Mouse (Mus musculus) heart, embryonic 10.5 days (tissue): Measurements from ENCODE around the gene Col20a1. TPM values are rescaled to one million over a fixed set of nuclear protein-coding genes. Genes with fewer than 3 reads are reported as not detected.

ENCODE experiments used
- DNase-seq: peaks from one replicate; pipeline ENCODE4 v3.0.0-alpha.2; 2017; ENCODE audit warnings: low spot score
- H3K27ac ChIP-seq: fragments of 300-500 bp; sonication (generic); 2 replicates; pipeline ENCODE4 v1.5.1; 2016; ENCODE audit warnings: mild to moderate bottlenecking
- H3K27me3 ChIP-seq: fragments of 300-500 bp; sonication (generic); 2 replicates; pipeline ENCODE4 v1.6.1; 2016; ENCODE audit warnings: mild to moderate bottlenecking; ENCODE audit not compliant: poor library complexity, insufficient read depth, severe bottlenecking
- H3K36me3 ChIP-seq: fragments of 300-500 bp; sonication (generic); 2 replicates; pipeline ENCODE4 v1.6.1; 2016; ENCODE audit warnings: mild to moderate bottlenecking, moderate library complexity
- H3K4me1 ChIP-seq: fragments of 300-500 bp; sonication (generic); 2 replicates; pipeline ENCODE4 v1.6.1; 2016; ENCODE audit warnings: mild to moderate bottlenecking
- H3K4me3 ChIP-seq: fragments of 300-500 bp; sonication (generic); 2 replicates; pipeline ENCODE4 v1.5.1; 2016; ENCODE audit warnings: mild to moderate bottlenecking, moderate library complexity
- H3K9me3 ChIP-seq: fragments of 300-500 bp; sonication (generic); 2 replicates; pipeline ENCODE4 v1.6.1; 2016; ENCODE audit warnings: mild to moderate bottlenecking, moderate library complexity
- WGBS: fragments of 180-500 bp; shearing (Covaris S2); methylation state at CpG from one replicate; pipeline ENCODE4 v1.1.7; 2016; 5-methylcytosine and 5-hydroxymethylcytosine counted together
- polyA plus RNA-seq: library from polyadenylated mRNA; unstranded; fragments of >200 nt; fragmentation: Nextera tagmentation; extraction: Ambion mirVana; gene quantifications from 2 replicates; pipeline ENCODE4 v1.2.1, GENCODE M21; 2016

Gene Col20a1
- polyA plus RNA-seq, 1 experiment from 2014 or later, result 0.20 TPM

DNA sequence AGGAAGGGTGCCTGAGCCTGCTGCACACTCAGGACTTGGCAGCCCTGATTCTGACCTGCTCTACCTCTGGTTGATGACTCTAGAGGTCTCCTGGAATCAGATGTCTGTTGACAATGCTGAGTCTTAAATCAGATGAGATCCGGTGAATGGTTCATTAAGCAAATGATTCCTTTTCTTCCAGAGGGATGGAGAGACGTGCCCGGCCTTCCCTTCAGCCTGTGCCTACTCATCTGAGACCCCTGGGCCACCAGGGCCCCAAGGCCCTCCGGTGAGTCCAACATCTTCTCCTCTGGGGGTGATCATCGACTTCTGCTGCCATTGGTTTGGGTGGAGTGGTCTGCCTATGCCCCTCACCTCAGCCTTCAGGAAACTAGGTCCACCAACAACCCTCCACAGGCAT is 22.0 kb downstream of the Col20a1 start:
- no peak for DNase-seq
- H3K27ac ChIP-seq, result no peak overlapping the region
- H3K27me3 ChIP-seq, result peaks cover 67% of the 10 kb centered on the region
- H3K9me3 ChIP-seq, result no peaks in the 10 kb centered on the region
- no peaks in the 10 kb centered on the region; the same call in 1 of the 2 replicates for H3K4me1 ChIP-seq
- H3K36me3 ChIP-seq, result no peaks in the 10 kb centered on the region
- 75% methylated on average over 5 of the region's 5 CpGs for WGBS
- no peak overlapping the region for H3K4me3 ChIP-seq

DNA sequence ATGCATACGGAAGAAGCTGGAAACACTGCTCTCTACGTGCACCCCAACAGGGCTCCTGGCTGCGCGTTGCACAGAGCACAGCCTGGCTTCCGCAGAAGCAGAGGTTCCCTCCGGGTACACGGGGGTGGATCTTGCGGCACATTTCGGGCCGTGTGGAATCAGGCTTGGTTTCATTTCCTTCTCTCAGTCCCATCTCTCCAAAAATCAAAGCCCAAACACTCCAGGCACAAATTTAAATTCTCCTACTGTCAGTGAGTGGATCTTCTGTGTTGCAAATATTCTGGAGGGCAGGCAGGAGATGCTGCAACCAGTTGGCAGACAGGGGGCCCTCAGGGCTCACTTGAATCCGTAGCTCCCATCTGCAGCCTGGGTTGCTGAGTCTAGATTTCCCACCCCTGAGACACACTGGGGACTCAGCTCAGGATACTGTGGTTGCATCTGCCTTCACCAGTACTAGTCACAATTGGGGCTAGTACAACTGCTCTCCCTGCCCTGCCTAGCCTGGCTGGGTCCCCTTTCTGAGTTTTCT is 45.1 kb downstream of the Col20a1 start:
- Histone ChIP-seq H3K27ac (no peak overlapping the region), H3K4me1 (peaks cover 17% of the 10 kb centered on the region; the same call in 1 of the 2 replicates), H3K9me3 (no peaks in the 10 kb centered on the region), H3K36me3 (no peaks in the 10 kb centered on the region), H3K27me3 (peaks cover 100% of the 10 kb centered on the region), H3K4me3 (no peak overlapping the region)
- 76% methylated on average over 11 of the region's 11 CpGs for WGBS
- no peak for DNase-seq

DNA sequence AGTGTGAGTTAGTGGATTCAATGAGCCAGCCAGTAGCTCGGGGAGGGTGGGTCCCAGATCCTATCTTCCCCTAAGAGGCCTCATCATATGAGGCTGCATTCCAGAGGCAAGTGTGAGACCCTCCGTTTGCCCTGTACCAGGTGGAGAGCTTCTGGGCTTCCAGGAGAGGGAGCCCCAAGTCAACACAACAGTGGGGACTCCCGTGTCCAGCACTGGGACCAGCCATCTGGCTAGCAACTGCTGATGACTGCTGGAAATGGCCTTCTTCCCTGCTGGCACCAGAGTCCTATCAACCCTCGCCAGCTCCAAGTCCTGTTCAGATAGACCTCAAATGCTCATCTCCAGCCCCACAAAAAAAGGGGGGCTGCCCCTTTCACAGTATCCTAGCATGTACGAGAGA is 46.1 kb downstream of the Col20a1 start:
- Histone ChIP-seq H3K27me3 (peaks cover 100% of the 10 kb centered on the region), H3K36me3 (no peaks in the 10 kb centered on the region), H3K4me3 (no peak overlapping the region), H3K9me3 (no peaks in the 10 kb centered on the region), H3K27ac (no peak overlapping the region), H3K4me1 (peaks cover 17% of the 10 kb centered on the region; the same call in 1 of the 2 replicates)
- WGBS, result 37% methylated on average over 5 of the region's 5 CpGs
- DNase-seq, result no peak

DNA sequence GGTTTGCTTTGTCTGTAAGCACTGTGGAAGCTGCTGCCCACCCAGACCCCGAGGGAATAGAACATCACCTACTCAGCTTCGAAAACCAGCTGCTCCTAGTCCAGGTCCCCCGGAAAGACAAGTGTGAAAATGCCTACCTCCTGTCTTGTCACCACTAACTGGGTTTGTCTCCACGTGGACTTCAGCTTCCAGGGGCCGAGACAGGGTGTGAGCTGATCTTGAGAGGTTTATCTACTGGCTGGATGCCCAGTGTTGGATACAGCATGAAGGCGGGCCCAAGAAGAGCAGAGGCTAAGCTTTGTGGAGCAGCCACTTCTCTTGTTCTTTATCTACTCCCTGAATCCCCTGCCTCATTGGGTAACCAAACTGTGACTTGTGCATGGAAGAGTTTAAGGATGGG is 47.0 kb downstream of the Col20a1 start:
- Histone ChIP-seq H3K36me3 (no peaks in the 10 kb centered on the region), H3K27ac (no peak overlapping the region), H3K4me1 (peaks cover 23% of the 10 kb centered on the region), H3K27me3 (peaks cover 100% of the 10 kb centered on the region), H3K9me3 (no peaks in the 10 kb centered on the region), H3K4me3 (no peak overlapping the region)
- no peak for DNase-seq
- WGBS, result 44% methylated on average over 6 of the region's 6 CpGs

DNA sequence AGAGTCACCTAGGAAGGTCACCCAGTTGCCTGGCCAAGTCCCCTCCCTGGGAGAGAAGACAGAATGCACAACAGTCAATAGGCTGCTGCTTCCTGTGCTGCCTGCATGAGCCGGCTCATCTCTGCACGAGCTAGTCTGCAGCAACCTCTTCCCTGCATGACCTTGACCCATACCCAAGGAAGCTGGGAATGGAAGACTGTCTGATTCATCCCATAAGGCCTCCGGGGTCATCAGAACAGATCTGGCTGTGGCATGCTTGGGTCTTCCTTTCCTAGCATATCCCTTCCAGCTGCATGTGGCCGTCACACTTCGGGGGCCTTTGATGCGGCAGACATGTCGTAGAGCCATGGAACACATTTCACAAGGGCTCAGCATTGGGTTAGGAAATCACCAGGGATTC is 48.9 kb downstream of the Col20a1 start:
- Histone ChIP-seq H3K4me3 (no peak overlapping the region), H3K9me3 (no peaks in the 10 kb centered on the region), H3K27me3 (peaks cover 100% of the 10 kb centered on the region), H3K4me1 (peaks cover 38% of the 10 kb centered on the region), H3K36me3 (no peaks in the 10 kb centered on the region), H3K27ac (no peak overlapping the region)
- 75% methylated on average over 7 of the region's 7 CpGs for WGBS
- no peak for DNase-seq

DNA sequence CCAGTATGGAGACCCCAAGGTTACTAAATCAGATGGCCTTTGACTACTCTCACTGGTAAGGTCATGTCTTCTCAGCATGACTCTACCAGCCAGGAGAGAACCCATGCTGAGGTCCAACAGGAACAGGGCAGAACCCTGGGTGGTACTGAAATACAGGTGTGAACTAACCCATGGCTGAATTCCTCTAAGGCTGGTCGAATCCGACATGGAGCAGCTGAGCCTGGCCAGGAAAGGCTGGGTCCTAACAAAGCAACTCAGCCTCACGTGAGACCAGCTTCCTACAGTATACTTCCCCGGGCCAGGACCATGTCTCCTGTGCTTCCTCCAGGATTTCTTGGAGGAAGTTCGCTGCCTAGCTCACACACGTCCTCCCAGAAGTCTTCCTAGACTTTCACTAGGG is 50.2 kb downstream of the Col20a1 start:
- H3K27ac ChIP-seq, result no peak overlapping the region
- WGBS, result 52% methylated on average over 6 of the region's 6 CpGs
- H3K27me3 ChIP-seq, result peaks cover 100% of the 10 kb centered on the region
- H3K36me3 ChIP-seq, result no peaks in the 10 kb centered on the region
- peaks cover 38% of the 10 kb centered on the region for H3K4me1 ChIP-seq
- H3K4me3 ChIP-seq, result no peak overlapping the region
- no peak for DNase-seq
- H3K9me3 ChIP-seq, result no peaks in the 10 kb centered on the region

DNA sequence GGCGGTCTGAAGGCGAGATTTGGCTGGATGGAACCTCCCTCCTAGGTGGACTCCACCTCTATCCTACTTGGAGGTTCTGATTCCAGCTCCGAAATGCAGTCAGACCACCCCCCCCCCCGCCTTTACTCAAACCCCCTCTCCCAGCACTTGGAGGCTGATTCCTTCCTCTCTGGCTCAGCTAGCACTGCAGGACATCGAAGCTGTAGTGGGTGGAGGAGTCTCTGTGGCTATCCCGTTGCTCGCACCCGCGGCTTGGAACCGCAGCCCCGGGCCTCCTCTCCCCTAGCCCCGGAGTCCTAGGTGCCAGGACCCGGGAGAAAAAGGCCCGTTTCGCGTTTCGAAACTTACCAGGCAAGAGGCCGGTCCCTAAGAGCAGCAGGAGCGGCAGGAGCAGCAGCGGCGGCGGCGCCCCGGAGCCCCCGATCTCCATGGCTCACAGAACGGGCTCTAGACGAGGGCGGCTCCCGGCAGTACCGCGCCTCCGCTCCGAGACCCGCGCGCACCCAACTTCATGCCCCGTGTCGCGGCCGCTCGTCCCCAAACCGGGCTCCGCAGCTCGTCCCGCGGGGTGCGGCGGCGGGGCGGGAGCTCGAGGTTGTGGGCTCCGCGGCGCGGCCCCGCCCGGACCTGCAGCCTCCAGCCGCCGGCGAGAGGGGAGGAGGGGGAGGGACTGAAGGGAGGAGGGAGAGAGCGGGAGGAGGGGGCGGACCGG is 52.5 kb downstream of the Col20a1 start:
- no peak for DNase-seq
- Histone ChIP-seq H3K9me3 (no peaks in the 10 kb centered on the region), H3K27me3 (peaks cover 100% of the 10 kb centered on the region), H3K27ac (peak overlapping the region; percentile 56), H3K4me1 (peaks cover 29% of the 10 kb centered on the region), H3K36me3 (no peaks in the 10 kb centered on the region), H3K4me3 (peak overlapping the region; percentile 71)
- WGBS, result 1% methylated on average over 60 of the region's 63 CpGs

DNA sequence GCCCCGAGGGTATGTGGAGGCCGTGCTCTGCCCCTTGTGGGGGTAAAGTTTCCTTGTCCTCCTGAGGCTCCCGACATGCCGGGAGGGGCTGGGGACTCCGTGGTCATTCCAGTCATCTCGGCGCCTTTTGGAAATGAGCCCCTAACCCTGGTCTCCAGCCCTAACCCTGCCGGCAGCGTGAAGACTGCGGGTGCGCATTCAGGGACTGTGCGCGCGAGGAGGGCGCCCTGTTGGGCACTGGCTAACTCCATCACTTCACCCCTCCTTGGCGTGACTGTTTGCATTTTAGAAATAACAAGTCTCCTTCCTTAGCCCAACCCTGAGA is 53.0 kb downstream of the Col20a1 start:
- no peaks in the 10 kb centered on the region for H3K36me3 ChIP-seq
- peaks cover 32% of the 10 kb centered on the region for H3K4me1 ChIP-seq
- WGBS, result 1% methylated on average over 15 of the region's 16 CpGs
- DNase-seq, result no peak
- no peaks in the 10 kb centered on the region for H3K9me3 ChIP-seq
- peak overlapping the region; percentile 56; the same call in 1 of the 2 replicates for H3K27ac ChIP-seq
- H3K4me3 ChIP-seq, result peak overlapping the region; percentile 71
- peaks cover 100% of the 10 kb centered on the region for H3K27me3 ChIP-seq

DNA sequence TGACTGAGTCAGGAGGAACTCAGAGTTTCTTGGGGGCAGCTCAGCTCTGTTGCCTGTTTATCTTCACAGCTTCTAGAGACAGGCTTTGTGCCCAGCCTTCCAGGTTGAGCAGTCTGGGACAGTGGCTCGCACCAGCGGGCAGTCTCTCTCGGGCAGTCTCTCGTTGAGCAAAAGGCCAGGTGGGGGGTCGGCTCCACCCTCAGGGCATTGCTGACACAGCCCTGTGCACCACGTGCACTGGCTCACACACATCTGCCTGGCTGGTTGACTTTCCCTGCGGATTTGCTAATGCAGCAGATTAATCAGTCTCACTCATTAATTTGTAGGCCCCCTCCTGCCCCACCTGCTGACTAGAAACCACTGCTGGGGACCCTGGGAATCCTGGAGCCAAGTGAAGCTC is 55.6 kb downstream of the Col20a1 start:
- Histone ChIP-seq H3K4me1 (peaks cover 32% of the 10 kb centered on the region), H3K4me3 (no peak overlapping the region), H3K27me3 (peaks cover 87% of the 10 kb centered on the region), H3K36me3 (no peaks in the 10 kb centered on the region), H3K9me3 (no peaks in the 10 kb centered on the region), H3K27ac (no peak overlapping the region)
- 8% methylated on average over 7 of the region's 7 CpGs for WGBS
- no peak for DNase-seq

DNA sequence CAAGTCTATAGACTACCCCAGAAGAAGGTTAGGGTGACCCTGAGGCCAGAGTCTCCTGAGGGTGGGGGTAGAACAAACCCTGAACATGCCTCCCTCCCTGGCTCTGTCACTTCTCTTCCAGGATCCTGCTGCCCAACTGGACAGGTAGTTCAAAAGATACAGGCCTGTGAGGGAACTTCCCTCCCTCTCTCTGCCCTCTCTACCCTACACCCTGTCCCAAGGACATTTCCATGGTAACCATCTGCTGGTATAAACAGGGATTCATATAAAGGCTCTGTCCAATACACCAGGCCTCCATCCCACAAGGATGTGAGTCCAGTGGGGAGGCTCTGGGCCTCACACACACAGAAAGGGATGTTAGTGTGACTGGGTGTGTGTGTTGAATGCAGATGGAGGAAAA is 56.0 kb downstream of the Col20a1 start:
- H3K36me3 ChIP-seq, result no peaks in the 10 kb centered on the region
- peaks cover 32% of the 10 kb centered on the region for H3K4me1 ChIP-seq
- no peak overlapping the region for H3K27ac ChIP-seq
- no peaks in the 10 kb centered on the region for H3K9me3 ChIP-seq
- no peak overlapping the region for H3K4me3 ChIP-seq
- DNase-seq, result no peak
- H3K27me3 ChIP-seq, result peaks cover 87% of the 10 kb centered on the region

DNA sequence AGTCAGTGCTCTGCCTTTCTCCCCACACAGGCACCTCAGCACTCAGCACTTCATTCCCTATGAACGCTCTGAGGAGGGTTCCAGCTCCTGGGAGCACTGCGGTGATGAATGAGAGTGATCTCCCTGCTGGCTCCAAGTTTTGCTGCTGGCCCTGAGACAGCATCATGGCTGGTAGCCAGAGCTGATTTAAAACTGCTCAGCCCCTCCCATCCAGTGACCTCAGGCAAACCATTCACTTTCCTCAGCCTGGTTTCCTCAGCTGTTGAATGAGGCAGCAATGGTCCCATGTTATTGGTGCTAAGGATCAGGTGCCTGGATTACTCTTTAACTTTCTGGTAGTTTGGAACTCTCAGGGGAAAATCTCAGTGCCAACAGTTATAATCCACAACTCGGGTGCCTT is 57.1 kb downstream of the Col20a1 start, which contains the start of gene Chrna4:
Gene Chrna4, minus strand, starts transcription at position 110 of the 400 bp plus-strand sequence.
- H3K4me1 ChIP-seq, result peaks cover 27% of the 10 kb centered on the region
- no peak within 1 kb of the TSS for H3K4me3 ChIP-seq
- H3K36me3 ChIP-seq, result no peaks in the 10 kb centered on the region
- no peaks in the 10 kb centered on the region for H3K9me3 ChIP-seq
- WGBS, result 66% methylated on average over 3 of the region's 3 CpGs
- H3K27me3 ChIP-seq, result peaks cover 87% of the 10 kb centered on the region
- no peak within 1 kb of the TSS for H3K27ac ChIP-seq
- no peak for DNase-seq

DNA sequence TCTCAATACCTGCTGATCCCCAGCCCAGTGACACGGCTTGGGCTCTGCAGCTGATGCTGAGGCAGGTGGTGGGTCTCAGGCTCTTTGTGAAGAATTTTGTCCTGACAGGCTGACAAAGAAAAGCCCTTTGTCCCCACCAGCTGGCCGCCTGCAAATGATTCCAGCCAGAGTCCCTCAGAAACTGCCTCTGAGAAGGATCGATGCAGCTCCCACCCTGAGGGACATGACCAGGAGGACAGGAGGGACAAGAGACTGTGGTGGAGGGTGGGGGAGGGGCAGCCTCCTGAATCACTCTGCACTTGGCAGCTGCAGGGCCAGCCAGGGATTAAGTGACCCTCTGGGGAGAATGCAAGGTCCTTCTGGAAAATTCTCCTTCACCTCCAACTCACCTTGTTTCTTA is 57.7 kb downstream of the Col20a1 start:
- WGBS, result 29% methylated on average over 3 of the region's 3 CpGs
- H3K4me3 ChIP-seq, result no peak overlapping the region
- H3K9me3 ChIP-seq, result no peaks in the 10 kb centered on the region
- H3K4me1 ChIP-seq, result peaks cover 22% of the 10 kb centered on the region
- no peaks in the 10 kb centered on the region for H3K36me3 ChIP-seq
- DNase-seq, result no peak
- peaks cover 87% of the 10 kb centered on the region for H3K27me3 ChIP-seq
- H3K27ac ChIP-seq, result no peak overlapping the region

DNA sequence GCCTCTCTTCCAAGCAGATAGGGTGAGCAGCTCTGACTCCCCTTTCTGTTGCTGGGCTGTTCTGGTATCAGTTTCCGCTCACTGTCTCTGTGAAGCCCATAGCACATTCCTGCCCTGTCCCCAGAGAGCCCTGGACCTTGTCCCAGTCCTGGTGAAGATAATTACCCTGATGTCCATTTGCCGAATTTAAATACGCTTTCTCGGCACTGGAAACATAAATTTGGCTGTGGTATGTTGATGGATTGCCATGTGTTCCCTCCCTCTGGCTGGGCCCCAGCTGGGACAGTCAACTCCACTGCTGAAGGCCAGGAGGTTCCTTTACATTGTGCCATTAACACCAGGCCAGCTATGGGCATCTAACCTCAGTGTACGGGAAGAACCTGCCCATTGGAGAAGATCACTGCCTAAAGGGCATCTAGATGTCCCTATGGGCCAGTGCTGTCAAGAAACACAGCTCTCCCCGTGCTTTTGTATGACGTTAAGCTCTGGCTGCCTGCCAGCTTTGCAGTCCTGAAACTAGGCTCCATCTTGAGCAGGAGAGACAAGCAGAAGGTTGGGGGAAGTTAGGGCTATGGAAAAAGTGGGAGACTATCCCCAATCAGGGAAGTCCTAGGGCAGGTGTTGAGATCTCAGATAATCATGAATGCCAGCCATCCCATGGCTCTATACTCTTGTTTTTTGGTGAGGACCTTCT is 62.1 kb downstream of the Col20a1 start:
- peaks cover 78% of the 10 kb centered on the region for H3K27me3 ChIP-seq

More for the DNA sequence above, 62.1 kb downstream of the Col20a1 start:
- H3K9me3 ChIP-seq, result no peaks in the 10 kb centered on the region
- H3K27ac ChIP-seq, result no peak overlapping the region
- H3K36me3 ChIP-seq, result no peaks in the 10 kb centered on the region
- peaks cover 12% of the 10 kb centered on the region; the same call in 1 of the 2 replicates for H3K4me1 ChIP-seq
- 65% methylated on average over 7 of the region's 7 CpGs for WGBS
- no peak overlapping the region for H3K4me3 ChIP-seq
- no peak for DNase-seq
